Comparison of ENCODE assay signal across 8 mouse cellular contexts in the genomic region with DNA sequence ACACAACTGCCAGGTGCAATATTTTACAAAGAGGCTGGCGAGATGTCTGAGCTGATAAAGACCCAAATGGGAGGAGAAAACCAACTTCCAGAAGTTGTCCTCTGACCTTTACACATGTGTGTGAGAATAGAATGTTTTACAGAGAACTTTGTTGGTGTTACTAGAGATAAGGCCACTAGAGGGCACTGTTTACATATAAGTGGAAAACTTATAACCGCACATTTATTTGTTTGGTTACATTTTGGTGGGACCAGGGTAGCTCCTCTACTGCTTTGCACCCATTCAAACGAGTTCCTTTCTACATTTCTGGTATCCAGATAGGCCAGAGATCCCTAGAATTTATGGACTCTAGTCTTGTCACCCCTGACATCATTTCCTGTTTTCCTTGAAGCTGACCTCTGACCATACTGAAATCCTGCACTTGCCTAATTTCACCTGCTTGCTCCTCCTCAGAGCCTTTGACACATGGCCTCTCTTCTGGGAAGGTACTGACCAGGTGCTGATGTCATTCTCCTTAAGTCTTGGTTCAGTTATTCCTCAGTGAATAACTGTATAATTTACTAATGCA. TPM values are rescaled to one million over a fixed set of nuclear protein-coding genes. Genes with fewer than 3 reads are reported as not detected.
DNase-seq lines count a peak whose midpoint lies in the region; ATAC-seq and TF ChIP-seq lines count a peak whose summit lies in the region.

No protein-coding gene starts in this region.

- peak; percentile 78 for TF ChIP-seq CTCF in lung, postnatal 0 days (IDR thresholded peaks at IDR 0.05)

- peak; percentile 82 for DNase-seq in heart, adult 11 months
- no peak for DNase-seq in heart, postnatal 25 days (ENCODE audit: low spot score)
- peak; percentile 87 for DNase-seq in lung, postnatal 0 days (ENCODE audit: low spot score)
- no peak for DNase-seq in lung, adult 18-20 months
- peak; percentile 68 for DNase-seq in lung, postnatal 10 days
- no peak for DNase-seq in urinary bladder, postnatal 25 days (ENCODE audit: low spot score)
- no peak for DNase-seq in adrenal gland, adult 18-20 months (ENCODE audit: low spot score in 2 of 2)

- no peak overlapping the region for H3K4me3 ChIP-seq in lung, postnatal 0 days (ENCODE audit: low read depth, low read length)

- WGBS in lung, postnatal 0 days, result 0% methylated on average over 3 of the region's 3 CpGs

- no peak for TF ChIP-seq EP300 in lung, postnatal 0 days (IDR thresholded peaks at IDR 0.05)

- H3K4me1 ChIP-seq in lung, postnatal 0 days (ENCODE audit: insufficient read depth, low read depth, low read length), result peaks cover 3% of the 10 kb centered on the region

- H3K36me3 ChIP-seq in lung, postnatal 0 days (ENCODE audit: insufficient read depth, low read length), result no peaks in the 10 kb centered on the region

- no peak overlapping the region for H3K9ac ChIP-seq in lung, postnatal 0 days (replicated peaks; ENCODE audit: low read depth)

- intact Hi-C loops in heart, postnatal 25 days (cut with DNase I), result loop anchor here (1.0 to 10.0 kb wide), 3 partner anchors 52 to 799 kb away; a partner anchor contains a TSS

- no peak for ATAC-seq in lung, postnatal 0 days
- peak; percentile 56 for ATAC-seq in activated CD4-positive, CD25-positive, alpha-beta regulatory T cell, adult 4 months

- H3K9me3 ChIP-seq in lung, postnatal 0 days (ENCODE audit: low read length), result no peaks in the 10 kb centered on the region

- H3K27me3 ChIP-seq in lung, postnatal 0 days (replicated peaks; ENCODE audit: insufficient read depth, low read length), result no peaks in the 10 kb centered on the region

- no peak overlapping the region for H3K4me2 ChIP-seq in lung, postnatal 0 days (replicated peaks; ENCODE audit: low read depth, low read length)

- H3K27ac ChIP-seq in lung, postnatal 0 days (ENCODE audit: low read length), result no peak overlapping the region

RNA-seq across cellular contexts. Expression of a gene that starts 3.1 kb away (rescaled TPM):
- total RNA-seq in heart, postnatal 25 days (2021), result 10 to 100 TPM; 56.6 to 60.1 TPM
- polyA plus RNA-seq in lung, postnatal 0 days (2015; fragmentation: Nextera tagmentation; extraction: Ambion mirVana), result 89.2 and 94.2 TPM in 2 replicates
- 10 to 100 TPM in 1 of 2 experiments, 1 to 10 TPM in 1; 9.0 to 13.8 TPM for polyA plus RNA-seq in activated CD4-positive, CD25-positive, alpha-beta regulatory T cell, adult 4 months (2017; shearing (Covaris generic))
- total RNA-seq in adrenal gland, adult 18-20 months (2021), result 10 to 100 TPM; 40.6 to 45.6 TPM

RNA-seq across cellular contexts. Expression of a gene that starts 40.5 kb away (rescaled TPM):
- 1 to 10 TPM; 7.0 to 9.0 TPM for total RNA-seq in heart, postnatal 25 days (2021)
- 4.7 and 5.3 TPM in 2 replicates for polyA plus RNA-seq in lung, postnatal 0 days (2015; fragmentation: Nextera tagmentation; extraction: Ambion mirVana)
- 10 to 100 TPM; 10.3 to 10.4 TPM for polyA plus RNA-seq in activated CD4-positive, CD25-positive, alpha-beta regulatory T cell, adult 4 months (2017; shearing (Covaris generic))
- 10 to 100 TPM; 11.3 to 12.6 TPM for total RNA-seq in adrenal gland, adult 18-20 months (2021)

RNA-seq across cellular contexts. Expression of a gene that starts 55.1 kb away (rescaled TPM):
- total RNA-seq in heart, postnatal 25 days (2021), result 100 to 1,000 TPM; 227 to 243 TPM
- 251 and 269 TPM in 2 replicates for polyA plus RNA-seq in lung, postnatal 0 days (2015; fragmentation: Nextera tagmentation; extraction: Ambion mirVana)
- 1 to 10 TPM; 3.8 to 4.2 TPM for polyA plus RNA-seq in activated CD4-positive, CD25-positive, alpha-beta regulatory T cell, adult 4 months (2017; shearing (Covaris generic))
- total RNA-seq in adrenal gland, adult 18-20 months (2021), result 100 to 1,000 TPM; 216 to 657 TPM

Comparison
In these comparisons a context has a peak if more than half of its experiments do, and no peak if none do; other contexts are left out.
1. DNase-seq: peak in heart, adult 11 months (single experiment), lung, postnatal 0 days (single experiment) and lung, postnatal 10 days (single experiment); none in heart, postnatal 25 days (single experiment), lung, adult 18-20 months (0 of 2), urinary bladder, postnatal 25 days (single experiment) and adrenal gland, adult 18-20 months (0 of 2).